Mouse (Mus musculus) testis, postnatal 10 days (tissue): ENCODE data around the gene Trmt10b.

Experiments used
- DNase-seq: peaks from one replicate; pipeline ENCODE4 v3.0.0; 2021; ENCODE audit warnings: low spot score

Trmt10b gene

GRCm38 (mm10) chr4:45341669-45342249 lies 44.8 kb downstream of the Trmt10b start, which contains the start of gene Dcaf10:
Gene Dcaf10 (plus strand): TSS chr4:45342101.
- peak; percentile 95 for DNase-seq

GRCm38 (mm10) chr4:45342286-45343155 lies 45.6 kb downstream of the Trmt10b start, which contains the start of gene Exosc3:
Gene Exosc3 (minus strand): TSS chr4:45342732.
- peak; percentile 70 for DNase-seq

DNA sequence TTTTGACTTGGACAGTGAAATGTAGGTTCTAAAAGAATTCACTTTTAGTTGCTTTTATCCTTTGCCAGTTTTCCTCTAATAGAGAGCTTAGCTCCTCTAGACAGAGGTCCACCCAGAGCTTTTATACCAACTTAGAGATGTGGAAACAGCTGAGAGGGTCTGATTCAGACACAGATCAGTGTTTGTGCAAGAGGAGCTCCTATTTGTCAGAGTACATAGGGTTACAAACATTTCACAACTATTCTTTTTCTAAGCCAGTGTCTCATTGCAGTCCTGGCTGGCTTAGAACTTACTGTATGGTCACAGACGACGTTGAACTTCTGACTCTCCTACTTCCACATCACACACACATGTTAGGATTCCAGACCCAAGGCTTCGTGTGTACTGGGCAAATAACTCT lies 59.7 kb downstream of the Trmt10b start:
- DNase-seq, result no peak
